Mouse (Mus musculus) embryonic fibroblast, embryonic 13.5 days (primary cell): Measurements from ENCODE around the gene Rhoh.

Source experiments
- CTCF ChIP-seq: IDR thresholded peaks from 2 replicates; pipeline ENCODE4 v1.5.1; 2011; ENCODE audit warnings: mild to moderate bottlenecking, control low read depth, low read length, moderate library complexity, borderline replicate concordance; ENCODE audit not compliant: insufficient read depth
- POLR2A ChIP-seq: IDR thresholded peaks from 2 replicates; pipeline ENCODE4 v1.6.1; 2011; ENCODE audit warnings: low read depth, mild to moderate bottlenecking, control low read depth, low read length, moderate library complexity

GRCm38 (mm10) chr5:65900113-65900512 lies 39.1 kb downstream of the Rhoh start:
- TF ChIP-seq CTCF (no peak), POLR2A (no peak)
